Mouse (Mus musculus) embryonic fibroblast, embryonic 13.5 days (primary cell): Measurements from ENCODE around the gene Umodl1.

Experiments
- CTCF ChIP-seq: IDR thresholded peaks from 2 replicates; pipeline ENCODE4 v1.5.1; 2011; ENCODE audit warnings: mild to moderate bottlenecking, control low read depth, low read length, moderate library complexity, borderline replicate concordance; ENCODE audit not compliant: insufficient read depth
- POLR2A ChIP-seq: IDR thresholded peaks from 2 replicates; pipeline ENCODE4 v1.6.1; 2011; ENCODE audit warnings: low read depth, mild to moderate bottlenecking, control low read depth, low read length, moderate library complexity

DNA sequence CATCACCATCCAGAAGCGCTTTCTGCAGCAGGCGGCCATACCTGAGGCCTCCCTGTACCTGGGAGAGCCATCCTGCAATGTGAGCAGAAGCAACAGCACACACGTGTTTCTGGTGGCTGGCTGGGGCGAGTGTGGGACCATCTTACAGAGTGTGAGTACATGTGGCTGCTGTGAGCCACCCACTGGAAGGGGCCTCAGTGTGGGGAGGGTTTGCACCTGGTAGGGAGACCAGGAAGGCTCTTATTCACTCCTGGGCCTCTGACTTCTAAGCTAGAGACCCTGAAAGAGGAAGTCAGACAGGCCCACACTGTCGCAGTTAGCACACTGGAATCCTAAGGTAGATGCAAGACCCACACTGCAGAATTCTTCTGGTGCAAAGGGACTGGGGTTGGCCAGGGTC, 41.9 kb downstream of the Umodl1 start:
- no peak for TF ChIP-seq CTCF
- TF ChIP-seq POLR2A: no peak
